Mouse (Mus musculus): Measurements from ENCODE around the gene Cacna2d2.

The Cacna2d2 gene

DNA sequence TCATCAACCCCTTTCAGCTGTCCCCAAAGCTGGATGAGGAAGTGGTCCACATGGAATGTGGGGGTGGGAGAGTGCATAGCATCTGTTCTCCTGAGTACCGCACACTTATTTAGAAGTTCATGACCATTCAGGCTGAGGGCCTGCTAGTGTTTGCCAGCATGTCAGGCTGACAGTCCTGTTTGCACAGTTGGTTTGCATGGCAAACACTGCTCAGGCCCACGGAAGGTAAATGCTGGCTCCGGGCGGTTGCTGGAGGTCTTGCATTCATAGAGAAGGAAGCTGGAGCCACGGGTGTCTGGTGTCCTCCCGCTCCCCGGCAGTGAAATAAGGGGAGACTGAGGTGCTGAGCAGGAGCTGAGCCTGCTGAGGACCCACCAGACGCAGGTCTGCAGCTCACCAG lies 53.7 kb downstream of the Cacna2d2 start:
- DNase-seq (ENCODE audit: low spot score in 2 of 2), result no peak

DNA sequence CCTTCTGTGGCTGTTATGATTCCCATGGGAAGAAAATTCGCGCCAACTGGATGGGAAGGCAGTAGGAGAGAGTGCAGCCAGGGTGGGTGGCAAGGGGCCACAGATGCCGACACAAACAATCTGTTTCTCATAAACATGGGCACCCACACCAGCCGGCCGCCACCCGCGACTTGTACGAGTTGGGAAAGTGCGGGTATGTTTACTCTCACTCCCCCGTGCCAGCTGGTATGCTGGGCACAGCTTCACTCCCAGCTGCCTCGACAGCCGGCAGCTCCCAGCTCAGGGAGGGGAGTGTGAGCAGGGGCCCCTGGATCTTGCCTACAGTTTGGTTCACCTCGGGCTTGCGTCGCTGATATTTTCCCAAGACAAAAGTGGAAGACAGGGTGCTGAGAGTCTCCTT lies 57.3 kb downstream of the Cacna2d2 start:
- DNase-seq (ENCODE audit: low spot score in 2 of 2), result no peak

DNA sequence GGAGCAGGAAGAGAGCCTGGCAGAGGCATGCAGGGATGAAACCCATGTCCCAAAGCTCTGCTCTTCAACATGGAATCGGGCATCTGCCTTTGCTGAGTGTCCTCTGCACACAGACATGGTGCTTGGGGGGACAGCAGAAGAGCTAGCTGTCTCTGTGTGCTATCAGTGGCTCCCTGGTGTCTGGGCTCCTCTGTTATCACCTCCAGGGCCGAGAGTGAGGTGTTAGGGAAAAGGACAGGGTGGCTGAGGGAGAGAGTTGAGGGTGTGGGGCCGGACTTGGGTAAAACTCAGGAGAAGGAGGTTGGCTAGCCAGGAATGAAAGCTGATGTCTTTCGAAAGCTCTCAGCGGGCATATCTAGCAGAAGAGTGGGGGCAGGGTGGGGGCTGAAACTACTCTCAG lies 63.5 kb downstream of the Cacna2d2 start:
- DNase-seq (ENCODE audit: low spot score in 2 of 2), result no peak

DNA sequence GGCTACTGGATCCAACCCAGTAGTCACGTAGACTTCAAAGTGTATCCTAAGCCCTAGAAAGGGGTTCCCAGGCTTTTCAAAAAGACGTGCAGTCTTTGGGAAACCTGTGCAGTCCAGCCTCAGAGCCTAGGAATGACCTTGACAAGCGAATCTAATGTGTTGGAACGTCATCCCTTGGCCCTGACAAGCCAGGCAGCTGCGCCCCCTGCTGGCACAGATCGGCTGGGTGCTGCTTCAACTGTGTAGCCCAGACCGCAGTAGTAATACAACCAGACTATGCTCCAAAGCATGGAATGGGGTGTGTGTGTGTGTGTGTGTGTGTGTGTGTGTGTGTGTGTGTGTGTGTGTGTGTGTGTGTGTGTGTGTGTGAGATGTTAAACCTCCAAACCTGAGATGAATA lies 64.1 kb downstream of the Cacna2d2 start:
- DNase-seq (ENCODE audit: low spot score in 2 of 2), result peak; percentile 20 to 81

DNA sequence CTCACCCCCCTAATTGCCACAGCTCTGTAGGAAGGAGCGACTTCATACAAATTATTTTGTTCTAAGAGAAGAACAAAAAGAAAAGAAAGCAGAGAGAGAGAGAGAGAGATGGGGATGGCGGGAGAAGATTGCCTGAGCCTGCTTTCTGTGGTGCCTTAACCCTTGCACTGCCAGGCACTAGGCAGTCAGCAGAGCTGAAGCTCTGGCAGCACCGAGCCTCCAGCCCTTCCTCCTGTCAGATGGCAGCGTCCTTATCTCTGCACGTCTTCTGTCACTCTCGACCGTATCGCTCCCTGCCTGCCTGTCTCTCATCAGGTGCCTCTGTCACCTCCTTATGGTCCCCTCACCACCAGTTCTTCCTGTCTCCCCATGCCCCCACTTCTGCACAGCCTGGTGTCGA lies 64.7 kb downstream of the Cacna2d2 start:
- no peak for DNase-seq (ENCODE audit: low spot score in 2 of 2)

DNA sequence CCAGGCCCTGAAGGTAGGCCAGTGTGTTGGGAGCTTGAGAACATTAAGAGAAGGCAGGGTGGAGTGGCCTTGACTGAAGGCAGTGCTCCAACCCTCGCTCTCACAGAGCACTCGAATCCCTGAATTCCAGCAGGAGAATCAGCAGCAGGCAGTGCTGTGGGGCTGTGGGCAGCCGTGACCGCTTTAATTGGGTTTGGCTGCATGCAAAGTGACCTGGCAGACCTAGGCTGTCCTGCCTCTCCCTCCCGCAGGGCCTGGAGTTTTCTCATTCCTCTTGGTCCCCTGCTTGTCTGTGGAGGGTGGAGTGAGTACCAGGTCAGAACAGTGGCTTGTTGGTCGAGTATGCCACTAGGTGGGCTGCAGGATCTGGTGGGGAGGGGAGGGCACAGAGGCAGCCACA lies 66.2 kb downstream of the Cacna2d2 start:
- no peak for DNase-seq (ENCODE audit: low spot score in 2 of 2)

DNA sequence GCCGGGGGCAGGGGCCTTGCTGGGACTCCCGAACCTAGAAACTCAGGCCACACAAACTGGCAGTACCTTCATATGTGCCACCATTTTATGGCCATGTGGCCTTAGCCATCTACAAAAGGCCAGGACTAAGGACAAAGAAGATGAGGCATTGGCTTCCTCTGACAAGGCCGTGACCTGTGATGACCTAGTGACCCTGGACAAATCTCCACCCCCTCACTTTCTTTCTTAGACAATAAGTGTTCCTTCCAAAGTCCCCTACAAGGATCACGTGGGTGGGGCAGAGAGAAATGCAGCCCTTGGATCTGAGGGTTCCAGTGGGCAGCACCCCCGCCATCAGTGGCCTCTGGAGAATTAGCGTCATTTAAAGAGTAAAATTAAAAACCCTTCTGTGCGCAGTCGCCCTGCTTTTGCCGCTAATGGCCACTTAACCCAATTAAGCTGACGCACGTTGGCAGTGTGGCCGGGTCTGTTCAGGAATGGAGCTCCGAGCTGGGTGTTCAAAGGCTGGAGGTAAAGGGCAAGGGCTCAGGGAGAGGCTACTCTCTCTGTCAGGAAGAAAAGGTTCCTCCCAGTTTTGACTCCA lies 69.9 kb downstream of the Cacna2d2 start:
- no peak for DNase-seq (ENCODE audit: low spot score in 2 of 2)

DNA sequence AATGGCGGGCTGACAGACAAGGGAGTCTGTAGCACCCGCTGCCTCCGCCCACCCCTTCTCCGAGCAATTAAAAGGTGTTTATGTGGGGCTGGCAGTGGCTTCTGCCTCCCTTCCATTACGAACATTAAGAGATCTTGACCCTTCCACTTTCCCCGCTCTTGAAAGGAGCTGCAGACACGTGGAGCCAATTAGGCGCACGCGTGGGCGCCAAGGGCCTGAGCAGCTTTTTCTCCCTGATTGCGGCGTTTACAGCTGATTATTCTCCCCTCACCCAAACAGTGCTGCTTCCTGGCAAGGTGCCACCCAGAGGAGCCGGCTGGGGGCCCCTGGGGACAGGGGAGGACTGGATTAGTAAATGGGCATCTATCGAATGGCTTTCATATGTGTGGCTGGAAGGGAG lies 71.0 kb downstream of the Cacna2d2 start:
- DNase-seq (ENCODE audit: low spot score in 2 of 2), result no peak

DNA sequence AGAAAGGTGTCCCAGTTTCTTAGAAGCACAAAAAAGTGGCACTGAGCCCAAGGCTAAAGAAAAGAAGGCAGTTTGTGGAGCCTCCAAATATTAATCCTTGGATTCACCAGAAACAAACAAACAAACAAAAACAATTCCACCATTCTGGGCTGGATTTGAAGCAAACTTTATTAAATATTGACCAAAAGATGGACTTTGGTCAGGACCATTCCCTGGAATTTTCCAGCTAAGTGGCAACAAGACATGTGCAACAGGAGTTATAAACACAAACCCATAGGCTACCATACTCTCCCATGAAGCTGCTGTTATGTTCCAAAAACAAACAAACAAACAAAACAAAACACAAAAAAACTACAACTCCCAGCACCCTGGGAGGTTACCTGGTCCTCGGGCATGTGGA lies 74.6 kb downstream of the Cacna2d2 start:
- DNase-seq (ENCODE audit: low spot score in 2 of 2), result no peak

DNA sequence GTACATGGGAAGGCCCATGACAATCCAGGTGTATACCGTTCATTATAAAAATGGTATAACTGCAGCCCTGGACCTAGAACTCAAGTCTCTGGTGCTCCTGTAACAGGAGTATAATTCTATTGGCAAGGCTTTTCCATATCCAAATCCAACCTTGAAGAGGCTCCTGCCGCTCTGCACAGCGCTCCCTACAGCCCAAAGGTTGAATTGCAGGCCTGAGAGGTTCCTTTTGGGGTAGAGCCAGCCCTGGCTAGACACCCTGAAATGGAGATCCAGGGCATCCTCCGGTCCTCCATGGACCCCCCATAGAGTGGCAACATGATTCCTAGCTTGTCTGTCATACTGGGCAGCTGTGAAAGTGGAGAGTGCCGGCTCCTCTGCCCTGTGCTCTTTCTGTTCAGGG lies 79.6 kb downstream of the Cacna2d2 start:
- no peak for DNase-seq (ENCODE audit: low spot score in 2 of 2)

DNA sequence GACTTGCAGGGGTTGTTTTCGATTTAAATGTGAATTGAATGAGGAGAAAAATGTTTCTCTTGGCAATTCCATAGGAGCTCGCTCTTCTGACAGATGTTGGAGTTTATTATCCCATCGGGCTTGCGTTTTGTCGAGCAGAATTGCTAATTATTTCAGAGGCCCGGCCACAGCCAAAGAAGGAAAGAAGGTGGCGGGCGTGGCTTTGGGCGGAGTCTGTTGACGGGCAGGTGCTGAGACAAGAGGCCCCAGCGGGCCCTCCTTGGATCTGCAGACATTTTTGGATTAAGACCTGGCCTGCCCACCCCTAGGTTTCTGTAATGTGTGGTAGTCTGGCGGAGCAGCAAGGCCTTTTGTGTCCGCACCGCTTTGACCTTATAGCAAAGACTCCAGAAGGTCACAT lies 80.2 kb downstream of the Cacna2d2 start:
- DNase-seq (ENCODE audit: low spot score in 2 of 2), result no peak

DNA sequence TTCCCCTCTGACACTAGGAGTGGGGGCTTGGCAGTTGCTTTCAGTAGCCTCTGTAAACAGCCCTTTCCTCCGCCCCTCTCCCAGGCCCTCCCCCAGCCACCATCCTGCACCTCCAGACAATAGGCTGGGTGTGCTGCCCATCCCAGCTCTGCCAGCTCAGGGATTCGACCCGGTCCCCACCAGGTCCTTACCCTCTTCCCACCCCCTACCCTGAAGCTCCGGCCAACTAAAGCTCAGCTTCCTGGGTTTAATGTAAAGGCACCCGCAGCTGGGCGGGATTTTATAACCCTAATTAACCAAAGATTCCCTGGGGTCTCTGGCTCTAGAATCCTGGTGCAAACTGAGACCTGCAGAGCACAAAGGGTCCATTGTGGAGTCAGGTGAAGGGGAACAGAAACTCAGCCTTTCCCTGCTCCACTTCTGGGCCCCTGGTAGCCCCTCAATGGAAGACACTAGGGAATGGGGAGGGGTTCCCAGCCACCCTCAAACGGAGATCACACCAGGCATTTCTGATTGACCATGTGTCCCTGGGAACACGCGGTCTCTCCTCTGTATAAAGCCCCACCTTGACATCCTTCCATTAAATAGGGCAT lies 81.2 kb downstream of the Cacna2d2 start:
- DNase-seq (ENCODE audit: low spot score in 2 of 2), result no peak

DNA sequence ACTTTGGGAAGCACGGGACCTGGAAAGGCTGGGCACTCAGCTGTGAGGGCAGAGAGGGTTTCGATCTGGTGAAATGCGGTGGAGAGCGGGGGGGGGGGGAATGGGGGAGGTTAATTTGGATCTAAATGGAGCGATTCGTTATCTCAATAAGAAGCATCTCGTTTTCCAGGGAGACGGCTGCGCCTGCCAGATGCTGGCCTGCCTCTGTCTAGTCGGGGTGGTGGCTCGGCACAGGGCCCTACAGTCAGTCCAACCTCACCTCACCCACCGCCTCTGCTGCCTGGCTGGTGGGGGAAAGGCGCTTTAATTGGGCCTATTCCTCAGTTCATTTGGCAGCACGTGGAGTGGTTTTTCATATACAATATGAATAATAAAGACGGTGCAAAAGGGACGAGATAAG lies 81.9 kb downstream of the Cacna2d2 start:
- no peak for DNase-seq (ENCODE audit: low spot score in 2 of 2)

DNA sequence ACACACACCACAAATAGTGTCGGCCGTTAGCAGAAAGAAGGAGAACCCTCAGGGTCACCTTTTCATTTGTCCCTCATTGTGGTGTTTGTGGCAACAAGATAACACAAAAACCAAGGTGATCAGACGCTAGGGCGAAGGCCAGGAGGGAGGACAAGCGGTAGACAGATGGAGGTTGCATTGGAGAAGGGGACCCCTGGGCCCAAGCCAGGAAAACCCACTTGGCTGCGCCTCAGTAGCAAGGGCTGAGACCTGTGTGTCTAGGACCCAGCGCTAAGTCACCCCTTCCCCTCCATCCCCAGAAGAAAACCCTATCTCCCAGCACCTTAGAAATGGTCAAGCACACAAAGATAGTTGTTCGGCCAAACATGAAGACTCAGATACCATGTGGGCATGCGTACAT lies 82.6 kb downstream of the Cacna2d2 start:
- DNase-seq (ENCODE audit: low spot score in 2 of 2), result no peak

DNA sequence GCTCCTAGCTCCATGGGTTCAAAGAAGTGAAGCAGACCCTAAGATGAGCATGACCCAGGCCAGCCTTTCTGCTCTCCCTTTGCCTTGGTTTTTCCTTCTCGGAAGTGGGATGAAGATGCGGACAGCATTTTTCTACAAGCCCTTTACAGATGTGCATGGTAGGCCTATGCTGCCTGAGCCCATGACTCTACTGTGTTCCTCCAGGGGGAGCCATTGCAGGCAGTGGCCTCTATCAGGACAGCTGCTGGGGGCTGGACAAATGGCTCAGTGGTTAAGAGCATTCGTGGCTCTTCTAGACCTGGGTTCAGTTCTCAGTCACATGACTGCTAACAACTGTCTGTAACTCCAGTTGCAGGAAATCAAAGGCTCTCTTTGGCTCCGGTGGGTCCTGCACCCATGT lies 83.4 kb downstream of the Cacna2d2 start:
- no peak for DNase-seq (ENCODE audit: low spot score in 2 of 2)

DNA sequence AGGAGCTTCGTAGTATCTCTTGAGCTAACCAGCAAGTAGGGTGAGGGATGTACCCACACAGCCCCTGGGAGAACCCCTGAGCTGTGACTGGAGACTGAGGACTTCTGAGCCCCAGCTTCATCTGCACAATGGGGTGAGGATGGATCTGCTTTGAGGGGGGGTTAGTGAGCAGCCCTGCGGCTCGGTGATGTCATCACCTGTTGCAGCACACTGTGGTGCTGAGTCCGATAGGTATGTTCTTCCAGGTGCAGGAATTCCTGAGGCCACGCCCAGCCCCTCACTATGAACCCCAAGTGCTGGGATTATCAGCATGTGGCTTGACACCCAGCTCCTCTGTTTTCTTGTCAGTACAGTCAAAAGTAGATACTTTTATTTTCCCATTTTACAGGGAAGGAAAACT lies 84.3 kb downstream of the Cacna2d2 start:
- no peak for DNase-seq (ENCODE audit: low spot score in 2 of 2)

DNA sequence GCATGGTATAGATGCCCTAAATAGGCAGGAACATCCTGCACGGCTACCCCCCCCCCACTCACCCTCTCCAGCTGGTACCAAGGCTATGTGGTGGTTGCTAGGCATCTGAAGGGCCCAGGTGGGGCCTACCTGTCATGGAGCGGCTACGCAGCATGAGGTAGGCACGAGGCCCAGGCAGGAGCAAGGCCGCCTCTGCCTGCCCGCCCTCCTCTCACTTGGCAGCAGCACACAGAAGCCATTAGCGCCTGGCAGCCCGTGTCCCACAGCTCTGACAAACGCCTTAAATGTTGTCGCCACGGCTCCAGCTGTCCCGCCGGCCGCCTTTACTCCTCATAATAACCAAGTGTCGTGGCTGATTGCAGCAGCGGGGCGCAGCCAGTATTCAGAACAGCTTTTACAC lies 84.9 kb downstream of the Cacna2d2 start:
- DNase-seq (ENCODE audit: low spot score in 2 of 2), result no peak

DNA sequence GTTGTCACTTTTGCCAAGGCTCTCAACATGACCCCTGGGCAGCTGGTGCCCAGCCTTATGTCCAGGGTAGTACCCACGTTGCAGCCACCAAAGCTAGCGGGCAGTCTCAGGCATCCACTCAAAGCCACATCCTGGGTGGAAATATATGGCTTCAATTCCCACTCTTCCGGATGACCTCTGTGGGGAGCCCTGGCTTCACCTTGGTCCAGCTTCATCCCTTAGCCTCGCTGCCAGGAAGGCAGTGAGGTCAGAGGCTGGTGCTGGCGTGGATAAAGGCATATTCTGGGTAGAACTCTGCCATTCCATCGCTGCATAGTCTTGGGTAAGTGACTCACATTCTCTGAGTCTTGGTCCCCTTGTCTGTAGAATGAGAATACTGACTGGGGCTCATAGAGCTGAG lies 85.4 kb downstream of the Cacna2d2 start:
- DNase-seq (ENCODE audit: low spot score in 2 of 2), result no peak

DNA sequence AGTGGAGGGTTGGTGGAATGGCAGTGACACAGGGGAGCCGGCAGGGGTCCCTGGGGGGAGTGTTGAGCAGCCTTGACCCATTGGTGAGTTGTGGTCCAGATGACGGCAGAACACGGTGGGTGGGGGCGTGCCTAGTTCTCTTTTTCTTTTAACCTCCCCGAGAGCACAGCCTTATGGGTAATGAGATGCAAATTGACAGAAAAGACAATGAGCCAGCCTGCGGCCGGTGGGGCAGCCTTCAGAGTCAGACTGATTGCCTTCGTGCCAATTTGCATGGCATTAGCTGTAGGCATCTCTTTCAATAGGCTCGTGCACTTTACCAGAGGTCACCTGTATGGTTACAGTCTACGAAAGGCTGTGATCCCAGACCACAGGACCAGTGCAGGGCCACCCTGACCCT lies 86.7 kb downstream of the Cacna2d2 start:
- DNase-seq (ENCODE audit: low spot score in 2 of 2), result no peak

DNA sequence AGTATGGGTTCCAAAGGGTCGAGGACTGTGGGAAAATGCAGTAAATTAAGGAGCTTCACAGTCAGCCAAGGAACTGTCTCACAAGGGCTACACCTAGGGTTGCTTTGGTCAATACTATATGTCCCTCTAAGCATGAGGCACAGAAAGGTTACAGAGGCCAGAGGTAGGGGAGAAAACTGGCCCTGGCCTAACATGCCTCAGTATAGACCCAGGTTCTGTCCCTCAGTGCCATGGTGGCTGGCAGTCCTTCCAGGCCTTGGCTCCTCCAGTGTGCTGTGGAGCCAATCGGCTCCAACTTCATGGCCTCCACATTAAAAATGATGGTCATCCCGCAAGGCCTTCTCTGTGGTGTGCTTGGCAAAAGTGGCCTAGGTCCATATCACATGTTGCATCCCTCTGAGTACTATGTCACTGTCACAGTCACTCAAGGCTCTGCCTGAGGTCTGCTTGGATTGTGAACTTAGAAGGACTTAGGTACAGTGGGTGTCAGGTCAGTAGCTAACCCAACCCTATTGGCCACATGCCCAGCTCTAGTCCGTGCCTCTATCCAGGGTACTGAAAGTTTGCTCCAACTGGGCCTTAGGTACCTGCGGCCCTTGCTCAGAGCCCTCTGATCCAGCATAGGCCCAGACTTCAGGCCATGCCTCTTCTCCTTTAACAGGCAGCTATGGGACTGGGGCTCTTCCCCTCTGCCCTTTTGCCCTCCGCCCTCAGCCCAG lies 87.3 kb downstream of the Cacna2d2 start:
- no peak for DNase-seq (ENCODE audit: low spot score in 2 of 2)

DNA sequence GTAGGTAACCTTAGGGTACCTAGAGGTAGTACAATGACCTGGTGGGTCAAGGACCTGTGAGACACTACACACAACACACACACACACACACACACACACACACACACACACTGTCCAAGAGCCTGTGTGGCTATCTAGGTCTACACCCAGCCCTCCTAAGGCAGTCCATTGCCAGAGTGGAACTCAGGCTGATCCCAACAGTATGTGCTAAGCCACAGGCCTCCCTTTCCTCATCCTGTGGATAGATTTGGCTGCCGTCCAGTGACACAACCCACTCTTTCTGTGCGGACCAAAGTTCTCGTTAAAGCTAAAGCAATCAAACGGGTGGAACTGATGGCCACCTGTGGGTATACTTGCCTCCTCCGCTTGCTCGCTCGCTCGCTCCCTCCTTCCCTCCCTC lies 90.7 kb downstream of the Cacna2d2 start:
- DNase-seq (ENCODE audit: low spot score in 2 of 2), result no peak

DNA sequence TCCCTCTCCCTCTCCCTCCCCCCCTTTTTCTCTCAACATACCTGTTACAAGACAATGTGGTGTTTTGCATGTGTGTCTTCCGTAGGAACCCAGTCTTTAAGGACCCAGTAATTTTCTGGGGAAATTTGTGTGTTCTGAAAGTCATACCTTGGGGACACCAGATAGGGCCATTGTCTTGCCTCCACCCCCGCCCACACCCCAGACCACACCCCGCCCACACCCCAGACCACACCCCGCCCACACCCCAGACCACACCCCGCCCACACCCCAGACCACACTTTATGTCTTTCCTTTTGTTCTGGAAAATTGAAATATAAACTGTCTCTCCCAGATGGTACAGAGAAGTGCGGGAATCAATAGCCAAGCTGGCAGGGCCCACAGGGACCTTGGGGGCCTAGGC lies 91.2 kb downstream of the Cacna2d2 start:
- no peak for DNase-seq (ENCODE audit: low spot score in 2 of 2)

DNA sequence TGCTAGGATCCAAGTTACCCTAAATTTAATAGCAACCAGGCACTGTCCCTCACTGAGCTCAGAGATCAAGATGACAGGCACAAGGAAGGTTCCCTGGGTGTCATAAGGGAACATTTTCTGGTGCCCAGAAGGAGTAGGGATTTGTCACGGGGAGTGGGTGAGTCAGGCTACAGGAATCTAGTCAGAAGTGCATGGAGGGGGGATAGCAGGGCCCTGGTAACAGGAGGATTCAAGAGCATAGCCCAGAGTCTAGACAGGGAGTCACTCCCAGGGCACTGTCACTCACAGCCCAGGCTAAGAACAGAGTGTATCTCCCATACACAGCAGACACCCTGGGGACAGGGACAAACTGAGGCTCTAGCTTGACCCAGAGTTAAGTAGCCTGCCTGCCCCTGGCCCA lies 94.1 kb downstream of the Cacna2d2 start:
- no peak for DNase-seq (ENCODE audit: low spot score in 2 of 2)

DNA sequence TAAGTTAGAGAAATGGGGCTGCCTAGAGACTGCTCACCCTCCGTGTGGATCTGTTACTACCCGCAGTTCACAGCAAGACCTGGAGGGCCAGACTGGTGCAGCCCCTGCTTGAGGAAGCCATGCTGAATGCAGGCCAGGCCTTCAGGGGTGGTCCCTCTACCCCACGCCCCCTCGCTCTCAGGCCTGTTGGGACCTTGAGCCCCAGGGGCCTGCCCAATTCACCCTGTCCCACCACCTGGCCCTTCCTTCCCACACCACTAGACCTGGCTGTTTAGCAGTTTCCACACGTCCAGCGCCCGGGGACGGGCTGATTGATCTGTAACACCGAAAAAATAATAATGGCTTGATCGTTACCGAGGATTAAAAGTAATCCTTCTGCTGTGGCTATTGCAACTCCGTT lies 94.8 kb downstream of the Cacna2d2 start:
- DNase-seq (ENCODE audit: low spot score in 2 of 2), result no peak
